Mouse (Mus musculus) T-helper 1 cell (primary cell): ENCODE measurements at regions not wholly inside any gene's neighbourhood (a gene's known extent, or its start where the extent isn't known, plus 50 kb on each side); places are given as distances from the start of the nearest gene placed in this dataset.

Source experiments
- in situ Hi-C: fragments of 300-600 bp; cut with MboI, MseI; formaldehyde crosslinking; loops from one replicate; pipeline ENCODE4 v1.15.1; 2025; ENCODE audit warnings: high pct_unique_total_duplicates

- in situ Hi-C loops = loop anchor here (5.0 kb wide), 1 partner anchor 41 kb away; no protein-coding TSS in a partner anchor
These were observed 66.0 kb upstream of the Clint1 start for GRCm38 (mm10) chr11:45785806-45786205.

- in situ Hi-C loops = loop anchor here (5.0 kb wide), 1 partner anchor 40 kb away; no protein-coding TSS in a partner anchor
These were observed 64.4 kb upstream of the Clint1 start for GRCm38 (mm10) chr11:45787408-45787807.

- in situ Hi-C loops = loop anchor here (5.0 kb wide), 2 partner anchors 37 to 87 kb away; no protein-coding TSS in a partner anchor
These were observed 62.0 kb upstream of the Clint1 start for GRCm38 (mm10) chr11:45789886-45790285.

- in situ Hi-C loops = loop anchor here (5.0 kb wide), 1 partner anchor 87 kb away; no protein-coding TSS in a partner anchor
These were observed 61.3 kb upstream of the Clint1 start for GRCm38 (mm10) chr11:45790504-45790903.

GRCm38 (mm10) chr11:45791696-45792095 is 60.2 kb upstream of the Clint1 start:
- in situ Hi-C loops = loop anchor here (5.0 kb wide), 1 partner anchor 86 kb away; no protein-coding TSS in a partner anchor

- in situ Hi-C loops = loop anchor here (5.0 kb wide), 1 partner anchor 83 kb away; no protein-coding TSS in a partner anchor
These were observed 57.4 kb upstream of the Clint1 start for GRCm38 (mm10) chr11:45794361-45794981.

- in situ Hi-C loops = loop anchor here (5.0 kb wide), 1 partner anchor 48 kb away; no protein-coding TSS in a partner anchor
These were observed 56.5 kb upstream of the Clint1 start for GRCm38 (mm10) chr11:45795322-45795721.

GRCm38 (mm10) chr11:45795731-45796130 is 56.1 kb upstream of the Clint1 start:
- in situ Hi-C loops = loop anchor here (5.0 kb wide), 1 partner anchor 48 kb away; no protein-coding TSS in a partner anchor

- in situ Hi-C loops = loop anchor here (5.0 kb wide), 1 partner anchor 53 kb away; no protein-coding TSS in a partner anchor
These were observed 52.0 kb upstream of the Clint1 start for GRCm38 (mm10) chr11:45799732-45800386.
